Mouse (Mus musculus) kidney, postnatal 0 days (tissue): ENCODE results near the gene Lrrc9. TPM values are rescaled to one million over a fixed set of nuclear protein-coding genes. Genes with fewer than 3 reads are reported as not detected.
A peak's percentile ranks its signal among the peaks of the same experiment; 100 is the strongest.

Experiments used
- ATAC-seq: fragments of 200-750 bp; cut with Nextera tagmentation; replicated peaks from 2 replicates; pipeline ENCODE4 v1.8.0; 2017; ENCODE audit warnings: low read depth, moderate number of reproducible peaks, moderate TSS enrichment, moderate library complexity; ENCODE audit not compliant: low FRiP score
- DNase-seq: peaks from one replicate; pipeline ENCODE4 v3.0.0-alpha.2; 2016; ENCODE audit warnings: low spot score
- H3K27ac ChIP-seq: fragments of 300-500 bp; sonication (generic); 2 replicates; pipeline ENCODE4 v1.5.1; 2014; ENCODE audit warnings: mild to moderate bottlenecking
- H3K27me3 ChIP-seq: fragments of 300-500 bp; sonication (generic); 2 replicates; pipeline ENCODE4 v1.6.1; 2014; ENCODE audit warnings: low read length, mixed read lengths; ENCODE audit not compliant: insufficient read depth
- H3K36me3 ChIP-seq: fragments of 300-500 bp; sonication (generic); 2 replicates; pipeline ENCODE4 v1.6.1; 2014; ENCODE audit warnings: low read length, mixed read lengths; ENCODE audit not compliant: insufficient read depth
- H3K4me1 ChIP-seq: fragments of 300-500 bp; sonication (generic); replicated peaks from 2 replicates; pipeline ENCODE4 v1.6.1; 2014; ENCODE audit warnings: antibody characterized with exemption, low read length, mixed read lengths; ENCODE audit not compliant: insufficient read depth
- H3K4me2 ChIP-seq: fragments of 300-500 bp; sonication (generic); 2 replicates; pipeline ENCODE4 v1.6.1; 2014; ENCODE audit warnings: mild to moderate bottlenecking, low read length, moderate library complexity, mixed read lengths
- H3K4me3 ChIP-seq: fragments of 300-500 bp; sonication (generic); replicated peaks from 2 replicates; pipeline ENCODE4 v1.5.1; 2014; ENCODE audit warnings: low read depth, low read length
- H3K9ac ChIP-seq: fragments of 300-500 bp; sonication (generic); 2 replicates; pipeline ENCODE4 v1.6.1; 2014; ENCODE audit warnings: low read depth, low read length
- H3K9me3 ChIP-seq: fragments of 300-500 bp; sonication (generic); replicated peaks from 2 replicates; pipeline ENCODE4 v1.6.1; 2016; ENCODE audit warnings: low read length, inconsistent platforms, mixed read lengths
- CTCF ChIP-seq: IDR thresholded peaks from 2 replicates; pipeline ENCODE4 v1.5.1; 2016; ENCODE audit warnings: antibody characterized with exemption, low read depth, mild to moderate bottlenecking, moderate library complexity
- WGBS: fragments of 180-500 bp; shearing (Covaris S2); extraction: QIAGEN DNeasy Blood & Tissue Kit; methylation state at CpG from one replicate; pipeline ENCODE4 v1.1.7; 2014; 5-methylcytosine and 5-hydroxymethylcytosine counted together
- polyA plus RNA-seq: library from polyadenylated mRNA; unstranded; fragments of >200 nt; fragmentation: Nextera tagmentation; extraction: Ambion mirVana; gene quantifications from 2 replicates; pipeline ENCODE4 v1.2.1, GENCODE M21; 2015

Lrrc9 gene
- polyA plus RNA-seq, 1 experiment from 2014 or later, result 0.22 TPM

- Histone ChIP-seq H3K4me2 (no peak overlapping the region), H3K9ac (no peak overlapping the region), H3K27ac (no peak overlapping the region), H3K27me3 (no peaks in the 10 kb centered on the region), H3K9me3 (no peaks in the 10 kb centered on the region), H3K4me1 (no peaks in the 10 kb centered on the region), H3K4me3 (no peak overlapping the region), H3K36me3 (no peaks in the 10 kb centered on the region)
- 85% methylated on average over 5 of the region's 5 CpGs for WGBS
- ATAC-seq, result no peak
- TF ChIP-seq CTCF, result no peak
- DNase-seq, result no peak
Observed at GRCm38 (mm10) chr12:72465826-72466501, 24.3 kb downstream of the Lrrc9 start.

DNA sequence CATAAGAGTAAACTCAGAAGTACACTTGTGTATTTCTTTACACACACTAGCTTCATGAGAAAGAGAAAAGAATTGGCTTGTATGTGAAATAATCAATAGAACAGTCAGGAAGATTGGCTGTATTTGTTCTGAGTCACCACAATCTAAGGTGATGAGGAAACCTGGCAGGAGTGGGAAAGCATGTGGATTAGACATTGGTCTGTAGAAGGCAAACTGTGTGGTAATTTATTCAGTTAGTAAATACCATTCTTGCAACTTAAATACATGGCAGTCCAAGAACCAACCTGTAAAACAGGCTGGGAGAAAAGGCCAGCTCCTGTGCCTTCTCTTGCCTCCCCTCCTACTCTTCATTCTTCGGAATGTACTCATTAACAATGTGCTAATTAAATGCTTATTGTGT is 25.6 kb downstream of the Lrrc9 start:
- no peaks in the 10 kb centered on the region for H3K4me1 ChIP-seq
- no peaks in the 10 kb centered on the region for H3K27me3 ChIP-seq
- no peaks in the 10 kb centered on the region for H3K36me3 ChIP-seq
- WGBS, result 88% methylated on average over 1 of the region's 1 CpGs
- no peak for TF ChIP-seq CTCF
- no peak overlapping the region for H3K4me3 ChIP-seq
- no peak overlapping the region for H3K27ac ChIP-seq
- no peak overlapping the region for H3K9ac ChIP-seq
- ATAC-seq (no peak), DNase-seq (no peak)
- no peaks in the 10 kb centered on the region for H3K9me3 ChIP-seq
- H3K4me2 ChIP-seq, result no peak overlapping the region

DNA sequence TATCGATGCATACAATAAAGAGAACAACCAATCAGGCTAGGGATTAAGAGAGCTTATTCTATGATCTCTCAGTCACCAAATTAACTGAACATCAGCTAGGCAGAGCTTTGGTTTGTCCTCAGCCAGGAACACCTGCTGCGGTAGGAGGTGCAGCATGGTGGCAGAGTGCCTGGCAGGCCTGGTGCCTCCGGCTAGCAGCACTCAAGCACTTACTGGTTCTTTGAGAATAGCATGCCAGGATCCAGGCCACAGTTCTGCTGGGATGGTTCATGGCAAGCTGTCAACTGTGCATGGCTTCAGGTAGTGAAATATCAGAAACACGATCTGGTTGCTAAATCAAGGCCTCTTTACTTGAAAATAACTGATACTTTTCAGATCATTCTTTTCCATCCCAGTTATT is 26.1 kb downstream of the Lrrc9 start:
- TF ChIP-seq CTCF, result no peak

GRCm38 (mm10) chr12:72476773-72477450 is 35.2 kb downstream of the Lrrc9 start:
- no peaks in the 10 kb centered on the region for H3K36me3 ChIP-seq
- H3K4me2 ChIP-seq, result no peak overlapping the region
- H3K4me1 ChIP-seq, result no peaks in the 10 kb centered on the region
- no peaks in the 10 kb centered on the region for H3K27me3 ChIP-seq
- H3K9me3 ChIP-seq, result no peaks in the 10 kb centered on the region
- DNase-seq (no peak), ATAC-seq (no peak)
- no peak overlapping the region for H3K9ac ChIP-seq
- 82% methylated on average over 2 of the region's 2 CpGs for WGBS
- H3K27ac ChIP-seq, result no peak overlapping the region
- H3K4me3 ChIP-seq, result no peak overlapping the region
- TF ChIP-seq CTCF, result no peak

More for the DNA sequence above, 26.1 kb downstream of the Lrrc9 start:
- WGBS, result 91% methylated on average over 4 of the region's 4 CpGs
- no peak overlapping the region for H3K27ac ChIP-seq
- H3K36me3 ChIP-seq, result no peaks in the 10 kb centered on the region
- no peak for DNase-seq
- no peaks in the 10 kb centered on the region for H3K27me3 ChIP-seq
- H3K9me3 ChIP-seq, result no peaks in the 10 kb centered on the region
- H3K4me3 ChIP-seq, result no peak overlapping the region
- no peak overlapping the region for H3K9ac ChIP-seq
- ATAC-seq, result no peak
- no peaks in the 10 kb centered on the region for H3K4me1 ChIP-seq
- H3K4me2 ChIP-seq, result no peak overlapping the region

- Histone ChIP-seq H3K27ac (no peak overlapping the region), H3K9me3 (no peaks in the 10 kb centered on the region), H3K27me3 (no peaks in the 10 kb centered on the region), H3K4me1 (no peaks in the 10 kb centered on the region), H3K9ac (no peak overlapping the region), H3K36me3 (no peaks in the 10 kb centered on the region), H3K4me2 (no peak overlapping the region), H3K4me3 (no peak overlapping the region)
- ATAC-seq, result no peak
- no peak for DNase-seq
- TF ChIP-seq CTCF, result no peak
Observed at GRCm38 (mm10) chr12:72482226-72482625, 40.6 kb downstream of the Lrrc9 start.

DNA sequence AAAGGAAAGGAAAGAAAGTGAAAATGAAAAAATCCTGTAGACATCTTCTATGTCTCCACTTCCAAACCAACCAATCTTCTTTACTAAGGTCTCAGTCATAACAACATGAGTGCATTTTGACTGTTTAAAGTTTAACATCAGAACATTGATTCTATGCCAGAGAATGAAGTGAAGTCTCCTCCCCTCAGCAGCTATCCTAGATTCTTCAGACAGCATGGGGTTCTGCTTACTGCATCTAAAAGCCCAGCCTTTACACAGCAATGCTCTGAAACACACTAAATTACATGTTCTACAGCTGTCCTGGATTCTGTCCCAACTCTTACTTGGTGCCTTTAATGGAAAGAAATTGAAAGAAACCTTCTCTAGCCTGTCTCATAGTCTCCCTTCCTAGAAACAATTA is 43.2 kb downstream of the Lrrc9 start:
- DNase-seq (peak; percentile 33), ATAC-seq (no peak)
- Histone ChIP-seq H3K27me3 (no peaks in the 10 kb centered on the region), H3K9me3 (no peaks in the 10 kb centered on the region), H3K4me2 (no peak overlapping the region), H3K9ac (no peak overlapping the region), H3K4me1 (no peaks in the 10 kb centered on the region), H3K4me3 (no peak overlapping the region), H3K36me3 (no peaks in the 10 kb centered on the region), H3K27ac (no peak overlapping the region)
- no peak for TF ChIP-seq CTCF
